Mouse (Mus musculus): Measurements from ENCODE around the gene Gm12216.

GRCm38 (mm10) chr11:53770125-53770791, 88.8 kb downstream of the Gm12216 start:
- peak; percentile 75; the same call in 1 of the 2 replicates for TF ChIP-seq POLR2AphosphoS5 (IDR thresholded peaks at IDR 0.05; ENCODE audit: borderline replicate concordance, low read depth, low read length)
- TF ChIP-seq CTCF (IDR thresholded peaks at IDR 0.05 in 2 of 3, conservative IDR thresholded peaks at IDR 0.05 in 1 of 3; ENCODE audit: control insufficient read depth in 1 of 3, insufficient read depth in 1 of 3, low read depth in 2 of 3, low read length in 3 of 3, poor library complexity in 1 of 3, severe bottlenecking in 1 of 3) = peak in 1 of 3 experiments; percentile 24; a peak in 1 of 6 replicates
- TF ChIP-seq MAFK (IDR thresholded peaks at IDR 0.05; ENCODE audit: borderline replicate concordance, low read depth, low read length) = no peak
- TF ChIP-seq CHD2 (IDR thresholded peaks at IDR 0.05; ENCODE audit: low read length) = no peak
- TF ChIP-seq RCOR1 (IDR thresholded peaks at IDR 0.05; ENCODE audit: low read depth, low read length) = no peak
- TF ChIP-seq EP300 (IDR thresholded peaks at IDR 0.05; ENCODE audit: low read depth in 1 of 2, low read length in 2 of 2) = no peak
- TF ChIP-seq POLR2AphosphoS2 (IDR thresholded peaks at IDR 0.05; ENCODE audit: low read length) = no peak
- TF ChIP-seq POLR2A (IDR thresholded peaks at IDR 0.05; ENCODE audit: control insufficient read depth in 1 of 2, insufficient read depth in 1 of 2, low read depth in 1 of 2, low read length in 2 of 2, poor library complexity in 1 of 2) = peak in 1 of 2 experiments; percentile 1; a peak in 1 of 4 replicates
- TF ChIP-seq JUND (IDR thresholded peaks at IDR 0.05; ENCODE audit: low read depth, low read length) = no peak
- TF ChIP-seq NRF1 (IDR thresholded peaks at IDR 0.05; ENCODE audit: insufficient read depth, low read depth, low read length, poor library complexity, severe bottlenecking) = peak; percentile 10; the same call in 1 of the 2 replicates
- no peak for TF ChIP-seq TBP (IDR thresholded peaks at IDR 0.05; ENCODE audit: low read depth, low read length)
- no peak for TF ChIP-seq E2F4 (IDR thresholded peaks at IDR 0.05; ENCODE audit: borderline replicate concordance, low read depth, low read length)
